Mouse (Mus musculus): ENCODE results near the gene Cacfd1.

GRCm38 (mm10) chr2:27067124-27067523 lies 57.4 kb downstream of the Cacfd1 start:
- no peak for TF ChIP-seq POLR2A (IDR thresholded peaks at IDR 0.05; ENCODE audit: extremely low read depth, insufficient read depth, low read length)
- no peak for TF ChIP-seq CTCF (IDR thresholded peaks at IDR 0.05; ENCODE audit: low read depth, low read length)

Data from liver, adult 2 months (tissue).